Mouse (Mus musculus) embryo, embryonic 10 days (tissue): ENCODE measurements at regions not wholly inside any gene's neighbourhood (a gene's known extent, or its start where the extent isn't known, plus 50 kb on each side); places are given as distances from the start of the nearest gene placed in this dataset.
"Not testable (repeated sequence)": the region's sequence is repeated elsewhere in the genome, so short reads cannot be mapped to it uniquely, and the experiment has no call there.

Experiments
- DNase-seq: peaks from one replicate; pipeline ENCODE4 v3.0.0-alpha.2; 2015; ENCODE audit warnings: low spot score

DNA sequence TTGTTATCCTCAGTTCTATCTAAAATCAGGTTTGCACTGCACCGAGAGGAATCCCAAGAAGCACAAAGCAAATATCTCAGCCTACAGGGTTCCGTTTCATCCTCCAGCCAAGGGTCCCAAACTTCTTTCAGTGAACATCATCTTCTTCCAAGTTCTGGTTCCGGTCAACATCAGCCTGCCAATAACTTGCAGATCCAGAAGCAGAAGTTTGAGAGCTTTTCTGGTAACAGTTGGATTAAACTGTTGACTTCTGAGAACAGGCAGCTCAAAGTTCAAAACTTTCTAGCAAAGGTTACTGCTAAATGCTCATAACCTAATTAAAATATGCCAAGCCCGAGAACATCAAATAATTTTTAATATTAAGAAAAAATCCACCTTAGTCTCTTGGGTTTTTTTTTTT, 237.0 kb upstream of the Gm37988 start:
- DNase-seq: no peak

DNA sequence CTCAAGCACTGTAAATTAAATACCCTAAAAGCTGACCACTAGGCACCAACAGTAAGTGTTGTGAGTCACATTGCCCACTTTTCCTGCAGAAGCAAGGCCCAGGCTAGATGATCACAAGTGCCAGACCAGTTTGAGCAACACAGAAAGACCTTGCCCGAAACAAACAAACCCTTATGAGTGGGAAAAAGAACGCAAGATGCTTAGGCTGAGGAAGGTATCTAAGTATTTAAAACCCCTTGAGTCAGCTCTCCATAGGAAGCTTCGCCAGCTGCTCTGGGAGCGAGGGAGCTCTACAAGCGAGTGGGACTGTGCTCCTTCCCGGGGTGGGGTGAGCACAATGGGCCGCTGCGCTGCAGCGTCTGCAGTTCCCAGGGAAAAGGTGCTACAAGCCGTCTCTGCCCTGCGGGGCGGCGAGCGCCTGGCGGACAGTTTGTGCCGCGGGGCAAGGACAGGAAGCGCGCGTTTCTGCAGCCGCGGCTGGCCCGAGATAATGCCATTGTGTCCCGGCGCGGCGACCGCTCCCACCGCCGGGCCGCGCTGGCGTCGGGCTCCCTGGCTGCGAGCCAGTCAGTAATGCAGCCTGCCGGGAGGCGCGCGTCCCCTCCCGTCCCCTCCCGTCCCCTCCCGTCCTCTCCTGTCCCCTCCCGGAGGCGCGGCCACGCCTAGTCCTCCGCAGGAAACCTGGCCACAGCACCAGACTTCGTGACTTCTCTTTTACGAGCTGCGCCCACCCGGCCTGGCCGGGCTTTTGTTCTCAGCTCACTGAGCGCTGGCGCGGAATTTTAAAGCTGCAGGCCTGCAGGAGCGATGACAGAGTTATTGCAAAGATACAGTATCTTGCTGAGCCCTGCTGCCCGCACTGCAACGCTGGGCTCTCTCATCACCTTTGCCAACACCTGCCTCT, 236.1 kb upstream of the Gm37988 start:
- DNase-seq: peak; percentile 80

- DNase-seq: no peak
Measured at GRCm38 (mm10) chr1:4572311-4572710, 235.4 kb upstream of the Gm37988 start.

- no peak for DNase-seq
Measured at GRCm38 (mm10) chr1:4574101-4574500, 233.6 kb upstream of the Gm37988 start.

GRCm38 (mm10) chr1:4576957-4577356, 230.7 kb upstream of the Gm37988 start:
- DNase-seq: no peak

- DNase-seq: no peak
Measured at GRCm38 (mm10) chr1:4582534-4582933, 225.2 kb upstream of the Gm37988 start.

DNA sequence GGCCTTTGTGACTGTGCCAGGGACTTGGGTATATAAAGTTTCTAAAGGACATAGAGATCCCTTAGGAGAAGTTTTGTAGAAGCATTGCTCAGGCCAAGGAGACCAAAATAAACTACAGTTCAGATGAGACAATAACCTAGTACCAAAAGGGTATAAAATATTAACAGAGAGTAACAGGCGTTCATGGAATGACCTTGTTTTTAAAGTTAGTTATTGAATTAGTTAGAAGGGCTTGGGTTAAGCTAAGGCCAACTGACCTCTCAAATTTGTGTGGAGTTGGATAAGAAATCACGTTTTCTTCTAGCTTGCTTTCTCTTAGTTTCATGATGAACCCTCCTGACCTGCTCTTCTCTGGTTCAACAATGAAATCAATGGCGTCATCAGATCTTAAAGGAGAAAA, 209.8 kb upstream of the Gm37988 start:
- no peak for DNase-seq

DNA sequence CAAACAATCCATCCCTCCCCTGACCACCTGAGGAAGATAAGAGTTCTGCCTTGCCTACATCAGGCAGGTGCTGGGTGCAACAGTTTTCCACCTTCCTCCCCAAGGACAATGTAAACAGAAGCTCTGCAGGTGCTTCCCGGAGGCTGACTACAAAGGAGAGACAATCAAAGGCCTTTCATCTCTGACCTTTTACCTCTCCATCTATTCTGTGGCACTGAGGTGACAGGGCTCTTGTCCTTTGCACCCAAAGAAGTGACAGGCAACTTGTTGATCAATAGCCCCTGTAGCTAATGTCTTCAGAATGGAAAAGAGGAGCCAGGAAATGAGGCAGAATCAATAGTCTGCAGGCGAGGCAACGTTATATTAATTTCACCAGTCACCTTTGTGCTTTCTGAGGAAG, 209.3 kb upstream of the Gm37988 start:
- no peak for DNase-seq

DNA sequence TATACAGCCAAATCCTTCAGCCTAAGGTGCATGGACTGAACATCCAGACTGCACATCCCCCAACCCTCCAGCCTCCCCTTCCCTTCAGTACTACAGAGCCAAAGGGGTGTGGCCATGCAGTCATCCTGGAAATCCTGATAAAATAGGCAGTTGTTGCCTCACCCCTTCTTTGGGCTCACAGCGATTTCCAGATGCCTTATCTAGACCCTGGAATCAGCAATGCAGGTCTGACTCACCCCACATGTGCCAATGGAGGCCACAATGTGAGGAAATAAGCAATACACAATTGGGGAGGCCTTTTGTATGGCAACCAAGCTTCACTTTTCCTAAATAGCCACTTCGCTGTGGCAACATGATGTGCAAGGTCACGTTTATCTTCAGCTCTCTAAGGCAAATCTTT, 205.3 kb upstream of the Gm37988 start:
- no peak for DNase-seq

DNA sequence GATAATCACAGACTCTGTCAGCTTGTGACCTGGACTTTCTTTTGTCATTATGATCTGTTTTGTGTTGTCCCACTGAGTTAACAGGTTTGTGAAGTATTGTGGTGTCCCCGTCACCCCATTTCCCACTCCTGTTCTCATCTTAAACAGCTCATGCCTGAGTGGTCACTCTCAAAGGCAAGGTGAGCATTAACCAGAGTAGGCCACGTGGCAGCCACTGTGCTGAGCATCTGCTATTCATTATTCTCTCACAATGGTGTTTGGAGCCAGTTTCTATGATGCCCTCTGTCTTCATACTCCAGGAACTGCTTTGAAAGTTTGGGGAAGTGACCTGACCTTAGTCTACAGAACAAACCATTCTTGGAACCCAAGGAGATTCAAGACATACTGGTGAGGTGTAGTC, 198.9 kb upstream of the Gm37988 start:
- DNase-seq: peak; percentile 14

DNA sequence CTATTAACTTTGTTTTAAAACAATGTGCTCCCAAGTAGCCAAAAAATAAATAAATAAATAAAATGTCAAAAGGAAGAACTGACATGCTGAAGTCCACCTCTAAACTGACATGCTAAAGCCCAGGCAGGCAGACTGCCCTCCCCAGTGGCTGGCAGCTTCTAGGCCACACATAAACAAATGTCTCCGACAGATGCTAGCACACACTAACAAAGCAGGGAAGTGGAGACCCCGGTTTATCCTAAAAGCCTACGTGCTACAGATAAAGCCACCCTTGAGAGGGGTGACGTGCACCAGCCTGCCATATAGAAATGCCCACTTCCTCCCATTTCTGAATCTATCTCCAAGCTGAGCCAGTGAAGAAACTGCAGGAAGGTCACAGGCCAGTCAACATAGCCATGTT, 194.4 kb upstream of the Gm37988 start:
- DNase-seq: no peak

DNA sequence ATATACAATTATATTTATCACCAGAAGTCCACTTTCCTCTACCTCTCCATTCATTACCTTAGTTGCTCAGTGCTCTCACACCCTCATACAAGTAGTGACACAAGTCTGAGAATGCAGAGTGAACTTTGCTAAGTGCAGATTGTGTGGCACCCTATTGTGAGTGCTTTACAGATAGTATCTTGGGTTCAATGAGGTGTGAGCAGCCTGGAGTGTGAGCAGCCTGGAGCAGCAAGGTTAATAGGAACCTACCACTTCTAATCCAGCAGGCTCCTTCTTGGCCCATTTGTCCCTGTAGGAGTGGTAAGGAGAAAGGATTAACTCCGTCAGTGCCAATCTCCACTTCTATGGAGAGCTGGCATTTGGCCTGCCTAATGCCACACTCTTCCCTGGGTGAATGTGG, 192.4 kb upstream of the Gm37988 start:
- DNase-seq: no peak

- no peak for DNase-seq
Measured at GRCm38 (mm10) chr1:4617479-4617878, 190.2 kb upstream of the Gm37988 start.

GRCm38 (mm10) chr1:4622408-4622807, 185.3 kb upstream of the Gm37988 start:
- no peak for DNase-seq

DNA sequence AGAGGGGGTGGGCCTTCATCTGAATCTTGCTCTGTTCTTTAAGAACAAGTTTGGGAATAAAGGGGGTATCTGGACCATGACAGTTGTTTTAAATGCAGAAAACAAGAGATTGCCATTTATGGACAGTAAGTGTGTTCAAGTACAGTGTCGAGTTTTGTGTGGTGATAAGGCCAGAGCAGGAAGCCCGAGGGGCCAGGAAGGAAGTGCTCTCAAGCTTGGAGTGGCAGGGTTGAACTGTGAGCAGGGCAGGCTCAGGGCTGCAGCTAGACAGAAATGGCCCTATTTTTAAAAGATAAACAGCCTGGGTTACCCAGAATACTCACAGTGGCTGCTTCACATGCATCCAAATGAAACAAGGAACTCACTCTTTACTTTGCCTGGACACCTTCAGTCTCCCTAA, 184.4 kb upstream of the Gm37988 start:
- DNase-seq: no peak

- peak; percentile 13 for DNase-seq
Measured at GRCm38 (mm10) chr1:4653937-4654336, 153.8 kb upstream of the Gm37988 start.

DNA sequence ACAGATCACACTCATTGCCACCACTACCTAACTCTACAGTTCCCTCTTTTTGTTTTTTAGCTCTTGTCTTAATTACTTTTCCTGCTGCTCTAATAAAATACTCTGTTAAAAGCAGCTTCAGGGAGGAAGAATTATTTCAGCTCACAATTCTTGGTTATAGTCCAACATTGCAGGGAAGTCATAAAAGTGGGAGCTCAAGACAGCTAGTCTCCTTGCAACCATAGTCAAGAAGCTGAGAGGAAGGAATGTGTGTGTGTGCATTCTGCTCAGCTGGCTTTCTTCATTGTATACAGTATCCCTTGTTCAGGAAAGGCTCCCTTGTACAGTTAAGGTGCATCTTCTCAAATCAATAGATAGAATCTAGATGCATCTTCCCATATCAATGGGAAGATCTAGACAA, 152.4 kb upstream of the Gm37988 start:
- no peak for DNase-seq

DNA sequence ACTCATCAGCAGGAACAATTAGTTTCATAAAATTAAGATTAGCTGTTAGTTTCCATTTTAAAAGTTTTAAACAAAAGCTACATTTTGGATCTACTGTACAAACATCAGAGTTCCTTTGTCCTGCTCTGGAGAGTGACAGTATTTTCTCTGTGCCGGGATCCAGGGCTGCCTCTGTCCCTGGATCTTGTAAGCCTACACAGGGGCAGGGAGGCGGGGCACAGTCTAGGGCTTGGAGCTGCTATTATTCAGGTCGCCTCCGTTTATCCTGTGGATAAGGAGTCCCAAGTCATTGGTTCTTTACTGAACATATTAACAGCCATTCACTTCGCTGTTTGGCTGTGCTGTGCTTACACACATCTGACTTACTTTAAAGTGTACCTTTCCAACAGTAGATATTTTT, 150.8 kb upstream of the Gm37988 start:
- DNase-seq: peak; percentile 29

DNA sequence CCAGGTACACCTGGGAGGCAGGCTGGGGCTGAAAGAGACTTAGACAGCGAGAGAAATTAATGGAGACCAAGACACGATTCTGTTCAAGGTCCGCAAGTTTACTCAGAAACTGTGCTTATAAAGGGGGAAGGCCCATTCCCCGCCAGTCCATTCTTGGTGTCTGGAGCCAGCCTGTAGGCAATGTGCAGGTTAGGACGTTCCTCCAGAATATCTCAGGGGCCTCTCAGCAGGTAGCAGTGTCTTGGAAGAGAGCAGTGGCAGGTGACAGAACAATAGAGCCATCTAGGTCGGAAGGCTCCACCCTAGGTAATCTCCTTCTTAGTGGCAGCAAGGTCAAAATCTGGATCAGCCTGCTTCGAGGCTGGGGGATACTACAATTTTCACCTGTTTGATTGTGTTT, 147.6 kb upstream of the Gm37988 start:
- not testable (repeated sequence) for DNase-seq

GRCm38 (mm10) chr1:4660616-4661015, 147.1 kb upstream of the Gm37988 start:
- not testable (repeated sequence) for DNase-seq

DNA sequence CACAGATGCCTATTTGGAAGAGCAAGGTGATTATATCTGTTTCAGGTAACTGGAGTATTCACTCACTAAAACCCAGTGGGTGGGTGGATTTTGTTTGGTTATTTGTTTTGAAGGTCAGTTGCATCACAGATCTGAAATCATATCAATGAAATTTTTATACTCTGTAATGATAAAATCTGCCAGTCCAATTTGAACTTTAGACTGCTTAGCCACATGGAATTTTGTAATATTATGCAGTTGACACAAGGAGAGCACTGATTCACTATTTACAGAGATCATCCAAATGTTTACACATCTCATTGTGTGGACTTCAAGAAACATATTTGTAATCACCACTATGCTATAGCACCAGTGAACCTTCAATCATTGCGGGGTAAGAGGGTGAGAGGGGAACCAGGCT, 145.9 kb upstream of the Gm37988 start:
- DNase-seq: no peak

DNA sequence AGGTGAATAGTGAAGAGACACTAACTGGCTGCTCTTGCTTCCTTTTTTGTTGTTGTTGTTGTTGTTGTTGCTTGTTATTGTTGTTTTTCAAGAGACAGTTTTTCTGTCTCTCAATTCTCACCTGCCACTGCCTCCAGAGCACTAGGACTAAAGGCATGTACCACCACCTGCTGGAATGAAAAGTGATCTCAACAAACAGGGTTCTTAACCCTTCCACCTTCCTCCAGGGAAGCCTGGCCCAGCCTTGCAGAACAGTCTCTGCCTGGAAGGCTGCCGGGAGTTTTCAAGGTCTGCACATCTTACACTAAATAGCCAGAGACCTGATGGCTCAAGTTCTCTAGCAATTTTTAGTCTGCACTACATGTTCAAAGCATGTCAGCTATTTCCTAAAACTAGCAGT, 138.0 kb upstream of the Gm37988 start:
- DNase-seq: no peak

GRCm38 (mm10) chr1:4671237-4672019, 136.3 kb upstream of the Gm37988 start:
- DNase-seq: no peak
